Mouse (Mus musculus) intestine, postnatal 0 days (tissue): ENCODE measurements around the gene Elf1. TPM values are rescaled to one million over a fixed set of nuclear protein-coding genes. Genes with fewer than 3 reads are reported as not detected.

ENCODE experiments used
- ATAC-seq: fragments of 200-750 bp; cut with Nextera tagmentation; 2 replicates; pipeline ENCODE4 v1.8.0; 2017; ENCODE audit warnings: mild to moderate bottlenecking, moderate TSS enrichment, moderate library complexity
- H3K27ac ChIP-seq: fragments of 300-500 bp; sonication (generic); 2 replicates; pipeline ENCODE4 v1.5.1; 2014; ENCODE audit warnings: mild to moderate bottlenecking, low read depth, low read length, moderate library complexity
- H3K27me3 ChIP-seq: fragments of 300-500 bp; sonication (generic); replicated peaks from 2 replicates; pipeline ENCODE4 v1.6.1; 2014; ENCODE audit warnings: low read length, mixed read lengths; ENCODE audit not compliant: control insufficient read depth, insufficient read depth
- H3K36me3 ChIP-seq: fragments of 300-500 bp; sonication (generic); 2 replicates; pipeline ENCODE4 v1.6.1; 2014; ENCODE audit warnings: mild to moderate bottlenecking, moderate library complexity; ENCODE audit not compliant: control insufficient read depth, insufficient read depth
- H3K4me1 ChIP-seq: fragments of 300-500 bp; sonication (generic); replicated peaks from 2 replicates; pipeline ENCODE4 v1.6.1; 2014; ENCODE audit warnings: antibody characterized with exemption, low read length, mixed read lengths; ENCODE audit not compliant: control insufficient read depth, insufficient read depth
- H3K4me2 ChIP-seq: fragments of 300-500 bp; sonication (generic); replicated peaks from 2 replicates; pipeline ENCODE4 v1.6.1; 2014; ENCODE audit warnings: low read depth, mild to moderate bottlenecking, moderate library complexity
- H3K4me3 ChIP-seq: fragments of 300-500 bp; sonication (generic); 2 replicates; pipeline ENCODE4 v1.5.1; 2014; ENCODE audit warnings: low read depth, low read length
- H3K9ac ChIP-seq: fragments of 300-500 bp; sonication (generic); 2 replicates; pipeline ENCODE4 v1.6.1; 2014; ENCODE audit warnings: mild to moderate bottlenecking, low read depth, low read length
- H3K9me3 ChIP-seq: fragments of 300-500 bp; sonication (generic); 2 replicates; pipeline ENCODE4 v1.6.1; 2016; ENCODE audit warnings: mixed run types; ENCODE audit not compliant: control insufficient read depth
- CTCF ChIP-seq: sonication (generic); IDR thresholded peaks from 2 replicates; pipeline ENCODE4 v1.5.1; 2016; ENCODE audit warnings: low read depth, mild to moderate bottlenecking, control low read depth, antibody characterized with exemption, moderate library complexity
- WGBS: fragments of 180-500 bp; shearing (Covaris S2); extraction: QIAGEN DNeasy Blood & Tissue Kit; methylation state at CpG from one replicate; pipeline ENCODE4 v1.1.7; 2014; 5-methylcytosine and 5-hydroxymethylcytosine counted together
- polyA plus RNA-seq: library from polyadenylated mRNA; unstranded; fragments of >200 nt; fragmentation: Nextera tagmentation; extraction: Ambion mirVana; gene quantifications from 2 replicates; pipeline ENCODE4 v1.2.1, GENCODE M21; 2015

Elf1 gene
- polyA plus RNA-seq, 1 experiment from 2014 or later, result 19.2 TPM

DNA sequence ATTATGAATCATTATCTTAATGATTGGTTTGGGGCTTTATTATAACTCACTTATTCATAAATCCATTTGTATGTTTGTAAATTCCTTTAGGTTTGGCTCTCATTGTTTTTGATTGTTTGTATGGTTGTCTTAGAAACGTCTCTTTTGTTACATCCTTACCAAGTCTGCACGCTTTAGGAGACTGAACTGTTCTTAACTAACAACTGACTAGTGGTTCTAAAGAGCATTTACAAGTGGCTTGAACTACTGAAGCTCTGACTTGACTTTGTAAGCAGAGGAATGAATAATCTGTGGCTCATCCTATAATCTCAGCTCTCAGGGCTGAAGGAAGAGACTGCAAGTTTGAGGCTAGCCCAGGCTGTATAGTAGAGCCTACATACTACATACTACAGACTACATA, 110.6 kb downstream of the Elf1 start:
- H3K4me3 ChIP-seq, result no peak overlapping the region
- no peak for ATAC-seq
- peaks cover 8% of the 10 kb centered on the region; the same call in 1 of the 2 replicates for H3K36me3 ChIP-seq
- H3K27ac ChIP-seq, result no peak overlapping the region
- H3K4me2 ChIP-seq, result no peak overlapping the region
- no peak for TF ChIP-seq CTCF
- H3K27me3 ChIP-seq, result no peaks in the 10 kb centered on the region
- H3K9ac ChIP-seq, result no peak overlapping the region
- no peaks in the 10 kb centered on the region for H3K9me3 ChIP-seq
- 93% methylated on average over 2 of the region's 2 CpGs for WGBS
- H3K4me1 ChIP-seq, result 0 out of 2 replicates have a peak, but pooled peaks cover 3% of the 10 kb centered on the region

DNA sequence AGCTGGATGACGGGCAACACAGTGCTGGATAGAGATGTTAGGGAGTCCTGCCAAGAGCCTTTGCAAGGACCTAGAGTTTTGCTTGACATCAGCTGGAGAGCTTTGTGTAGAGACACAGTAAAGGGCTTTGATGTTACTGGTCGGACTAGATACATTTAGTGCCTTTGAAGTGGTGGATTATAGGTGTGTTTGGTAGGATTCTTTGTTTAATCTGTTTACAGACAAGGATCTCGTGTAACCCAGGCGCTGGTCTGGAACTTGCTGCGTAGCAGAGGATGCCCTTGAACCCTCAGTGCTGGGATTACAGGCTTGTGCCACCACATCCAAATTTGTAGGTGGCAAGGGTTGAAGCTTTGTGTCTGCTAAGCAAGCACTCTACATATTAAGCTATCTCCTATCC, 113.1 kb downstream of the Elf1 start:
- Histone ChIP-seq H3K4me1 (no peaks in the 10 kb centered on the region), H3K27ac (no peak overlapping the region), H3K4me3 (no peak overlapping the region), H3K27me3 (no peaks in the 10 kb centered on the region), H3K4me2 (no peak overlapping the region), H3K36me3 (peaks cover 21% of the 10 kb centered on the region), H3K9ac (no peak overlapping the region), H3K9me3 (no peaks in the 10 kb centered on the region)
- WGBS, result 88% methylated on average over 5 of the region's 5 CpGs
- no peak for TF ChIP-seq CTCF
- ATAC-seq, result no peak

DNA sequence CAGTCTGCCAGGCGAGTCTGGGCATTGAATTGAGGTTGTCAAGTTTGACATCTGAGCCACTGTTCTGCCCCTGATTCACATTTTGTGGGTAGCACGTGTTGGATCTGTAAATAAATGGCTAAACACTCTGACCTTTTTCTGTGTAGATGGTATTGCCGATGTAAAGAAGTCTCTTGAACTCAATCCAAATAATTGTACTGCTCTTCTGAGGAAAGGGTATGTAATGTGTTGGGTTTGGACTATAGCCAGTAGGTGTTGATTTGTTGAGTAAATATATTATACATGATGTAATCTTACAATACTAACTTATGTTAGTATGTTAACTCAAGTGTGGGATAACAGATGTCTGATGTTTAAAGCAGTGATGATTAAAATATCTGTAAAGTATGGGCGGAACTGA, 115.6 kb downstream of the Elf1 start:
- Histone ChIP-seq H3K4me3 (no peak overlapping the region), H3K27ac (no peak overlapping the region), H3K36me3 (peaks cover 37% of the 10 kb centered on the region), H3K27me3 (no peaks in the 10 kb centered on the region), H3K4me1 (no peaks in the 10 kb centered on the region), H3K4me2 (no peak overlapping the region), H3K9ac (no peak overlapping the region), H3K9me3 (no peaks in the 10 kb centered on the region)
- WGBS, result 72% methylated on average over 4 of the region's 4 CpGs
- TF ChIP-seq CTCF, result no peak
- no peak for ATAC-seq

DNA sequence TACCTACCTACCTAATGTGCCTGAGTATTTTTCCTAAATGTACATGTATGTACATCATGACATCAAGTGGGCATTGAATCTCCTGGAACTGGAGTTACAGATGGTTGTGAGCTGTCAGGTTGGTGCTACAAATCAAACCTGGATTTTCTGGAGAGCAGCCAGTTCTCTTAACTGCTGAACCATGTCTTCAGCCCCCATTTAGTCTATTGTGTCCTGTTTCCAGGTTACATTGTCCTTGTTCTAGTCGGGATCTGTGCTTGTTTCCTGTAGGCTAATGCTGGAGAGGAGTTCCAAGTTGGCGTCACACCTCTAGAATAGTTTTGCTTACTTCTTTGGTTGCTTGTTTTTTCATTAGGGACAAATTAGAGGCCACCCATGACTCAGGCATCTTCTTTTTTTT, 124.9 kb downstream of the Elf1 start:
- H3K9ac ChIP-seq, result no peak overlapping the region
- H3K4me1 ChIP-seq, result no peaks in the 10 kb centered on the region
- ATAC-seq, result no peak
- H3K4me2 ChIP-seq, result no peak overlapping the region
- 75% methylated on average over 2 of the region's 2 CpGs for WGBS
- no peak for TF ChIP-seq CTCF
- H3K27ac ChIP-seq, result no peak overlapping the region
- H3K36me3 ChIP-seq, result peaks cover 58% of the 10 kb centered on the region
- no peaks in the 10 kb centered on the region for H3K9me3 ChIP-seq
- no peaks in the 10 kb centered on the region for H3K27me3 ChIP-seq
- H3K4me3 ChIP-seq, result no peak overlapping the region

DNA sequence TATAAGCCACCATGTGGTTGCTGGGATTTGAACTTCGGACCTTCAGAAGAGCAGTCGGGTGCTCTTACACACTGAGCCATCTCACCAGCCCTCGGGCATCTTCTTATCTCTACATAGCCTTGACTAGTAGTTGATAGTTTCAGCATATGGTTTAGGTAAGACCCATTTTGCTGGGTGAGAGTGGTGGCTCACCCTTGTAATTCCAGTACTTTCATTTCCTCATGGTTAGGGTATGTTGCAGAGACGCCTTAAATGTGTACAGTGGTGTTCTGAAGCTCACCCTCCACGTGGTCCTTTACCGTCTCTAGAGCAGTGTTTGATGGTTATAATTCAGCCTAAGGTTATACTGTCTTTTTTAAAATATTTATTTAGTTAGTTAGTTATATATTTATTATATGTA, 125.4 kb downstream of the Elf1 start:
- no peaks in the 10 kb centered on the region for H3K4me1 ChIP-seq
- no peaks in the 10 kb centered on the region for H3K9me3 ChIP-seq
- WGBS, result 69% methylated on average over 6 of the region's 6 CpGs
- no peak for TF ChIP-seq CTCF
- H3K27me3 ChIP-seq, result no peaks in the 10 kb centered on the region
- ATAC-seq, result no peak
- H3K4me3 ChIP-seq, result no peak overlapping the region
- H3K36me3 ChIP-seq, result peaks cover 58% of the 10 kb centered on the region
- no peak overlapping the region for H3K9ac ChIP-seq
- no peak overlapping the region for H3K4me2 ChIP-seq
- no peak overlapping the region for H3K27ac ChIP-seq

DNA sequence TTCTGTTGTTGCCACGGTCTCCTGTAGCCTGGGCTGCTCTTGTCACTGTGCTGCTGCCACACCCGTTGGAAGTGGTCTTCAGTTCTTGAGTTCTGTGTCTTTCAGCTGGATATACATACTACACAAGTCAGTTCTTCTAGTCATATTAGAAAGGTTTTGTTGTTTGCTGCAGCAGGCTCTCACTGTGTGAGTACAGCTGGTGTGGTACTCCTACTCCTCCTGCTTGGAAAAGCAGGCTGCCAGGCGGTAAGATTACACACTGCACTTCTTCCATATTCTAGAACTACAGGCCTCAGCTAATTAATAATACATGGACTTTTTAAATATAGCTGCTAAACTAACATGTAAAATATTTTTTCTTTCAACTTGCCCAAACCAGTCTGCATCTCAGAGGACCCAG, 125.9 kb downstream of the Elf1 start:
- WGBS, result 88% methylated on average over 3 of the region's 3 CpGs
- no peak overlapping the region for H3K4me3 ChIP-seq
- no peaks in the 10 kb centered on the region for H3K4me1 ChIP-seq
- H3K9me3 ChIP-seq, result no peaks in the 10 kb centered on the region
- no peak for ATAC-seq
- no peak for TF ChIP-seq CTCF
- no peak overlapping the region for H3K9ac ChIP-seq
- no peak overlapping the region for H3K27ac ChIP-seq
- H3K4me2 ChIP-seq, result no peak overlapping the region
- H3K36me3 ChIP-seq, result peaks cover 57% of the 10 kb centered on the region
- H3K27me3 ChIP-seq, result no peaks in the 10 kb centered on the region

DNA sequence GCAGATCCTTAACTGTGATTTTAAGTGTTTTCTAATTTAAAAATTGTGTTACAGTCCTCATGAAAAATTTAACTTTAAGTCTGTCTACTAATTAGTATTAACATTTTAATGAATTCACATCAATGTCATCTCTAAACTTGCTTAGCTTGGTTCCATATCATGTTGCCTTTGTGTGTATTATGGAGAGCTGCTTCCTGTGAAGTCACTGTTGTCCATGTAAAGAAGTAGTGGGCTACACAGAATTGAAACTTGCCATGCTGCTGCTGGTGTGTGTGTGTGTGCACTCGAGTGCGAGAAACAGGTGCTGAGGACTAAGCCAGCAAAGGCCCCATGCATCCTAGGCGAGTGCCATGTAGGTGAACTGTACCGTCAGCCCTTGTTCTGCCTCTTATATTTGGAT, 126.4 kb downstream of the Elf1 start:
- ATAC-seq, result no peak
- TF ChIP-seq CTCF, result no peak
- no peaks in the 10 kb centered on the region for H3K4me1 ChIP-seq
- no peak overlapping the region for H3K9ac ChIP-seq
- H3K36me3 ChIP-seq, result peaks cover 57% of the 10 kb centered on the region
- no peak overlapping the region for H3K4me2 ChIP-seq
- H3K4me3 ChIP-seq, result no peak overlapping the region
- WGBS, result 96% methylated on average over 4 of the region's 4 CpGs
- H3K27me3 ChIP-seq, result no peaks in the 10 kb centered on the region
- H3K27ac ChIP-seq, result no peak overlapping the region
- no peaks in the 10 kb centered on the region for H3K9me3 ChIP-seq
